Mouse (Mus musculus): ENCODE measurements at regions not wholly inside any gene's neighbourhood (a gene's known extent, or its start where the extent isn't known, plus 50 kb on each side); places are given as distances from the start of the nearest gene placed in this dataset.

DNA sequence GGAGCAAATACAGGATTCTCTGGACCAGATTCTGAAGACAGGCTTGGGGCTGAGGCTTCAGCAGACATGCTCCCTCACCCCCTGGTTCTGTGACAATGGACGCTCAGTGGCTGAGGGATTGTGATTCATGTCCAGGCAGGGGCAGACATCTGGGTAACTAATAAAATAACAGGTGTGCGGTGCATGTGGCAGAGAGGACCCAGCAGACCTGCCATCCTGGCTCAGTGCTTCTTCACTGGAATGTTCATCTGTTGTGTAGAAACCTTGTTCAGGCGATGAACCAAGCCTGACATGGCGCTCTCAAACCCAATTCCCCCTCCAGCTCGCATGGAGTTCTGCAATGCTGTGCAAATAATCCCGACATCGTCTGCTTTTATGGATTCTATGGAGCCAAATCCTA is 183.0 kb downstream of the Ackr3 start:
- Histone ChIP-seq H3K4me3 (replicated peaks; ENCODE audit: extremely low read depth, low read depth, low read length) (no peak overlapping the region), H3K4me1 (ENCODE audit: control insufficient read depth, insufficient read depth, low read length) (no peaks in the 10 kb centered on the region)
- WGBS, result 86% methylated on average over 7 of the region's 7 CpGs
- no peak for DNase-seq
- TF ChIP-seq POLR2A (IDR thresholded peaks at IDR 0.05; ENCODE audit: borderline replicate concordance, extremely low read depth, low read depth, low read length), result no peak
- no peak for TF ChIP-seq CTCF (IDR thresholded peaks at IDR 0.05; ENCODE audit: insufficient read depth, low read length)

DNA sequence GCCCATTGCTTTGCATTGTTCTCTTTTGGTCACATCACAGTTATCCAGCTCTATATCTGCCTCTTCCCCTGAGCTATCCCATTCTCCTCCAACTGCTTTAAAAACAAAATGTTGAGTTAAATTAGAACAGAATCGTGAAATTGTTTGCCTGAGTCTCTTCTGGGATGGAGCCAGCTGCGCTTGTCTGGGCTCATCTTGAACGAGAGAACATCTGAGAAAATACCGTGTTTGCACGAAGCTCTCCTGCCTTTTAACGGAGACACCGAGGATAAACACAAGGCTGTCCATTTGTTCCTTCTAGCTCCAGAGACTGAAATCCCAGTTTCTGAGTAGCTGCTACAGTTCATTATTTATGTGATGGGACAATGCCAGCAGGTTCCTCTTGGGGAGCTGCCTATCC is 186.6 kb downstream of the Ackr3 start:
- TF ChIP-seq CTCF (IDR thresholded peaks at IDR 0.05; ENCODE audit: insufficient read depth, low read length) (no peak), POLR2A (IDR thresholded peaks at IDR 0.05; ENCODE audit: borderline replicate concordance, extremely low read depth, low read depth, low read length) (no peak)
- Histone ChIP-seq H3K4me1 (ENCODE audit: control insufficient read depth, insufficient read depth, low read length) (no peaks in the 10 kb centered on the region), H3K4me3 (replicated peaks; ENCODE audit: extremely low read depth, low read depth, low read length) (no peak overlapping the region)
- DNase-seq, result no peak
- WGBS, result 79% methylated on average over 7 of the region's 7 CpGs

DNA sequence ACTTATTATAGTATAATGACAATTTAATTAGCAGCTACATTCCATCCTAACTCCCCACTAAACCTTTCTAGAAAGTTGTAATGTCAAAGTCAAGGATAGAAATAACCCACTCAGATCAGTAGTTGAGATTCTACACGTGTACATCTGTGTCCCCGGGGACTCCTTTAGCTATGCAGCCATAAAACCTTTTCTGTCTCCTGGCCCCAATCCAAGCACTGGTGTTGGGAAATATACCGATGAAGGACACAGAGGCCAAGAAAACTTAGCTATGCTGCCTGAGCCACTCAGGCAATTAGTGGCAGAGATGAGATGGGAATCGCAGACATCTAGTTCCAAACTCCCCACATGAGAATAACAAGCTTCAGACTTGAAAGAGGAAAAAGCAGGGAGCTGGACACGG is 190.1 kb downstream of the Ackr3 start:
- no peaks in the 10 kb centered on the region for H3K4me1 ChIP-seq (ENCODE audit: control insufficient read depth, insufficient read depth, low read length)
- DNase-seq, result no peak
- no peak overlapping the region for H3K4me3 ChIP-seq (replicated peaks; ENCODE audit: extremely low read depth, low read depth, low read length)
- no peak for TF ChIP-seq POLR2A (IDR thresholded peaks at IDR 0.05; ENCODE audit: borderline replicate concordance, extremely low read depth, low read depth, low read length)
- TF ChIP-seq CTCF (IDR thresholded peaks at IDR 0.05; ENCODE audit: insufficient read depth, low read length), result no peak
- WGBS, result 62% methylated on average over 5 of the region's 5 CpGs

DNA sequence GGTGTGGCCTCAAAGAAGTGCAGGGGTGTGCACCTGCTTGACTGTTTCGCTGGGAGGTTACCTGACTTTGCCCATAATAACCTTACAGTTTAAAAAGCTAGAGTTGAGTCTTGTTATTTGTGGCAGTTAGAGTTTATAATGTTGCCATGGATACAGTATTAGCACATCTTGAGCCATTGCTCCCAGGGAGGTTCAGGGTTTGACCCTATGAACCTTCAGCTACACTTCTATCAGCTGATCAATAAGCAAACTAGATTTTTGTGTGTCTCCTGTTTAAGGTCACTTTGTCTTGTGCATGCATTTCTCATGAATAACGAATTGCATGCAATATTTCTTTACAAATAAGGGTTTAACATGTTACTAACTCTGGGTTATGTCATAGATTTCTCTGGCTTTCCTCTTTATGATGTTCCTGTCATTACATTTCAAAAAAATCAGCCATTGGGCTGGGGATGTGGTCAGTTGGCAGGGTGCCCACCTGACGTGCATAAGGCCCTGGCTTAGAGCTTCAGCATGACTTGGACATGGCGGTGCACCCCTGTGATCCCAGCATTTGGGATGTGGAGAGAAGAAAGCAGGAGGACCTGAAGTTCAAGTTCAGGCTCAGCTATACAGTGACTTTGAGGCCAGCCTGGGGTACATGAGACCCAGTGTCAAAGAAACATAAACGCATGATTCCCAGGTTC is 191.7 kb downstream of the Ackr3 start:
- TF ChIP-seq CTCF (IDR thresholded peaks at IDR 0.05; ENCODE audit: insufficient read depth, low read length) (no peak), POLR2A (IDR thresholded peaks at IDR 0.05; ENCODE audit: borderline replicate concordance, extremely low read depth, low read depth, low read length) (no peak)
- no peaks in the 10 kb centered on the region for H3K4me1 ChIP-seq (ENCODE audit: control insufficient read depth, insufficient read depth, low read length)
- 84% methylated on average over 5 of the region's 5 CpGs for WGBS
- no peak for DNase-seq
- H3K4me3 ChIP-seq (replicated peaks; ENCODE audit: extremely low read depth, low read depth, low read length), result no peak overlapping the region

DNA sequence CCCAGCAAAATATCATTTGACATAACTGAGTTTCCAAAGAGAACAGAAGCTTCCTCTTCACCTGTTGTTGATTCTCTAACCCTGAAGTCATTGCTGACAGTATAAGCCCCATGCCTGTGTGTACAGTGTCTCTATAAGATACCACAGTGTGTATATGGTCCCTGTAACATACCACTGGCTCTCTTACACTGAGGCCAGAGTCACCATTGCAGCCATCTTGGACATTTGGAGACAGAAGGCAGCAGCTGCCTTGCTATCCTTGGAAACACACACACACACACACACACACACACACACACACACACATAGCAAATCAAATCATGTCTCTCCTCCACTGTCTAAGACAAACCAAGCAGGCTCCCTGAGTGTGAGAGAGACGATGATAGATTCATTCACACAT is 192.9 kb downstream of the Ackr3 start:
- no peak for TF ChIP-seq POLR2A (IDR thresholded peaks at IDR 0.05; ENCODE audit: borderline replicate concordance, extremely low read depth, low read depth, low read length)
- no peak for TF ChIP-seq CTCF (IDR thresholded peaks at IDR 0.05; ENCODE audit: insufficient read depth, low read length)
- 96% methylated on average over 1 of the region's 1 CpGs for WGBS
- Histone ChIP-seq H3K4me3 (replicated peaks; ENCODE audit: extremely low read depth, low read depth, low read length) (no peak overlapping the region), H3K4me1 (ENCODE audit: control insufficient read depth, insufficient read depth, low read length) (no peaks in the 10 kb centered on the region)
- DNase-seq, result no peak

DNA sequence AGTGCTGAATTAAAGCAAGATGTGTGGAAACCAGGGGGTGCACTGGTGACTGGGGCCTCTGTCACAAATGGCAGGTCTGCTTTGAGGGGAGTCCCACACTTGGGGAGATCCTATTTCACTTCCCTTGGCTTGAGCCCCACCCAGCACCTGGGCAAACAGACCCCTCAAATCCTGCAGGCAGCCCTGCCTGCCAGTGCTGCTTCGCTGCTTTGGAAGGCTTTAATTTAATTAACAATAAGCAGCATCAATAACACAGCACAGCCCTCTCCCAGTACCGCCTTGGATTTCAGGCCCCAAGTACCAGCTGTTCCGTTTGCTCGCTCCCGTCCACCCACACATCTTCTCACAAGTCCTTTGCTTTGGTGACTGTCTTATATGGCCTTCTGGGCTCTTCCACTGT is 193.6 kb downstream of the Ackr3 start:
- no peak for DNase-seq
- Histone ChIP-seq H3K4me3 (replicated peaks; ENCODE audit: extremely low read depth, low read depth, low read length) (no peak overlapping the region), H3K4me1 (ENCODE audit: control insufficient read depth, insufficient read depth, low read length) (no peaks in the 10 kb centered on the region)
- TF ChIP-seq POLR2A (IDR thresholded peaks at IDR 0.05; ENCODE audit: borderline replicate concordance, extremely low read depth, low read depth, low read length) (no peak), CTCF (IDR thresholded peaks at IDR 0.05; ENCODE audit: insufficient read depth, low read length) (no peak)
- 86% methylated on average over 5 of the region's 5 CpGs for WGBS

DNA sequence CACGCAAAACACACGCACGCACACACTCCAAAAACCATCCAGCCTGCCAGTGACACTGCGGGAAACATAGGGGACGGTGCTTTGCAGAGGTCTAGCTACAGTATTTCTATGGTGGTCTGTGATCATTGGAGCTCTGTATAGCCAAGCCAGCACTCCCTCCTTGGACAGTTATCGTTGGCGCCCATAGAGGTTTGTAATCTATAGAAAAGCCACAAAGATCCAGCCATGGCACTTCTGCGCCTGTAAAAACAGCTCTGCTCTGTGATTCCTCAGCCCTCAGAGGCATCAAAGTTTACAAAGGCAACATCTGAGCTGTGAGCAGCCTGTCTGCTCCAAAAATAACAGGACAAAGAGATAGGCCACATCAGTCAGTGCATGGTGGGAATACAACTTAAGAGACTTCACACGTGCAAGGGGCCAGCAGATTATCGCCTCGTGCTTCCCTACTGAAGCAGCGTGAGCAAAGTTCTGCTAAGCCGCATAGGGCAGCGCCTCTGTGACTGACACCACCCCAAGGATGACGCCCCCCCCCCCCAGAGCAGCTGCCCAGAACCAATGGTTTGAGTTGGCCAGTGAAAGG is 194.7 kb downstream of the Ackr3 start:
- Histone ChIP-seq H3K4me1 (ENCODE audit: control insufficient read depth, insufficient read depth, low read length) (no peaks in the 10 kb centered on the region), H3K4me3 (replicated peaks; ENCODE audit: extremely low read depth, low read depth, low read length) (no peak overlapping the region)
- WGBS, result 89% methylated on average over 15 of the region's 15 CpGs
- no peak for DNase-seq
- TF ChIP-seq POLR2A (IDR thresholded peaks at IDR 0.05; ENCODE audit: borderline replicate concordance, extremely low read depth, low read depth, low read length) (no peak), CTCF (IDR thresholded peaks at IDR 0.05; ENCODE audit: insufficient read depth, low read length) (no peak)

DNA sequence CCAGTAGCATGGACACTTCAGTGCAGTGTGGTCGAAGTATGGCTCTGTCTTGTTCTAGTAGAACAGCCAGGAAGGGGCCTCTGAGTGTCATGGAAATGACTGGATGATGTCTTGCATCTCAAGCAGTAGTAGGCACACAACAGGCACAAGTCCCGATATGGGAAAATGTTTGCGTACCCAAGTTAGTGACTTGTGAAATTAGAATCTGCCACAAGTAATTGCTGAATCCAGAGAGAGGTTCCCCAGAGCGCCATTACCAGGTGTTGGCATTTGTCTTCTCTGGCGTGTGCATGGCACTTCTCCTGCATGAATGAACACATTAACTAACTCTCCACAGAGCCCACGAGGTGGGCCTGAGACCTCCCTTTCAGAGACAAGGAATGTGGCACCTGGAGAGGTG is 199.3 kb downstream of the Ackr3 start:
- WGBS, result 91% methylated on average over 6 of the region's 6 CpGs
- Histone ChIP-seq H3K4me3 (replicated peaks; ENCODE audit: extremely low read depth, low read depth, low read length) (no peak overlapping the region), H3K4me1 (ENCODE audit: control insufficient read depth, insufficient read depth, low read length) (peaks cover 2% of the 10 kb centered on the region; the same call in 1 of the 2 replicates)
- DNase-seq, result no peak
- TF ChIP-seq CTCF (IDR thresholded peaks at IDR 0.05; ENCODE audit: insufficient read depth, low read length), result no peak
- no peak for TF ChIP-seq POLR2A (IDR thresholded peaks at IDR 0.05; ENCODE audit: borderline replicate concordance, extremely low read depth, low read depth, low read length)

DNA sequence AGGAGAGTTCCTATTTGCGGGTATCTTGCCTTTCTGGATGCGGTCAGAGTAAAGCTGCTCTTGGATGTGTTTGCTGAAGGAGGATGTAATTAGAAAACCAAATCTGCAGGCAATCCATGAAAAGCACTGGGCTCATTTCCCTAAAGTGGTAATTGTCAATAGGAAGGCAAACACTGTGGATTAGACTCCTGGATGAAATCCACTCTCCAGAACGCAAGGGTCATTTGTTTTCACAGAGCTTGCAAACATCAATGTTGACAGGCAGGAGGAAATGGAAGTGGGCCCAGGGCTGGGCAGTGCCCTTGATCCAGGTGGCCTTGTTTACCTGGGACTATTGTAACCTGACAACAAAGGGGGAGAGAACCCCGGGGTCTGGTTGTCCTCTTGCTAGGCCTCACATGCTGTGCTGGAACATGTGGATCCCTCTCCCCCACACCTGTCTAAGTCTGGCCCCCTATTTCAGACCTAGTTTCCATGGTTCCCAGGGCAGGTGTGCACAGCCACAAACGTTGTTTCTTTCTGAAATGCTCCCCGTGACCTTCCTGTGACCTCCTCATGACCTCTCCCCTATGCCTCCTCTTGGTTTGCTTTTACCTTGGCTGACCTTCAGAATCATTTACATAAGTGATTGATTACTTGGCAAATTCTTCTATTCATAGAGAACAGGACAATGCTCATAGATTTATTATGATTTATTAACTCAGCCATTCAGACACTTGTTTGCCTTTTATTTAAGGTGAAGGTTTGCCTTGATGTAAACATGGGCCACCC is 197.9 kb upstream of the Cops8 start:
- TF ChIP-seq POLR2A (IDR thresholded peaks at IDR 0.05; ENCODE audit: borderline replicate concordance, extremely low read depth, low read depth, low read length), result no peak
- TF ChIP-seq CTCF (IDR thresholded peaks at IDR 0.05; ENCODE audit: insufficient read depth, low read length), result no peak
- 46% methylated on average over 6 of the region's 6 CpGs for WGBS
- Histone ChIP-seq H3K4me3 (replicated peaks; ENCODE audit: extremely low read depth, low read depth, low read length) (no peak overlapping the region), H3K4me1 (ENCODE audit: control insufficient read depth, insufficient read depth, low read length) (peaks cover 5% of the 10 kb centered on the region; the same call in 1 of the 2 replicates)
- no peak for DNase-seq

All from lung, adult 2 months (tissue).